Mouse (Mus musculus): ENCODE results near the gene Hand1. TPM values are rescaled to one million over a fixed set of nuclear protein-coding genes. Genes with fewer than 3 reads are reported as not detected.
A peak's percentile ranks its signal among the peaks of the same experiment; 100 is the strongest.

Gene Hand1
- total and polyA plus RNA-seq, 2 experiments from 2014 or later = 2.7 TPM; not detected in 1

GRCm38 (mm10) chr11:57787913-57788312, 44.7 kb downstream of the Hand1 start:
- no peak overlapping the region for H3K9ac ChIP-seq (replicated peaks; ENCODE audit: low read depth, low read length)
- ATAC-seq (ENCODE audit: insufficient read depth, low read depth) (no peak), DNase-seq (ENCODE audit: low spot score) (no peak)
- H3K4me3 ChIP-seq (ENCODE audit: low read depth, low read length) = no peak overlapping the region
- H3K9me3 ChIP-seq (replicated peaks; ENCODE audit: control insufficient read depth, low read length) = no peaks in the 10 kb centered on the region
- no peak overlapping the region for H3K4me2 ChIP-seq (ENCODE audit: low read depth, low read length)
- 35% methylated on average over 3 of the region's 3 CpGs for WGBS
- H3K4me1 ChIP-seq (ENCODE audit: control insufficient read depth, insufficient read depth) = no peaks in the 10 kb centered on the region
- no peak overlapping the region for H3K27ac ChIP-seq (ENCODE audit: low read depth)
- TF ChIP-seq EP300 (IDR thresholded peaks at IDR 0.05; ENCODE audit: low read depth) (no peak), CTCF (IDR thresholded peaks at IDR 0.05; ENCODE audit: low read depth) (peak; percentile 65)
- no peaks in the 10 kb centered on the region for H3K36me3 ChIP-seq (replicated peaks; ENCODE audit: control insufficient read depth, insufficient read depth, low read length)
- H3K27me3 ChIP-seq (ENCODE audit: control insufficient read depth, insufficient read depth, low read length) = no peaks in the 10 kb centered on the region

- WGBS = 46% methylated on average over 18 of the region's 18 CpGs
- Histone ChIP-seq H3K36me3 (replicated peaks; ENCODE audit: control insufficient read depth, insufficient read depth, low read length) (no peaks in the 10 kb centered on the region), H3K4me1 (ENCODE audit: control insufficient read depth, insufficient read depth) (no peaks in the 10 kb centered on the region), H3K9ac (replicated peaks; ENCODE audit: low read depth, low read length) (no peak overlapping the region), H3K27ac (ENCODE audit: low read depth) (no peak overlapping the region), H3K27me3 (ENCODE audit: control insufficient read depth, insufficient read depth, low read length) (no peaks in the 10 kb centered on the region), H3K4me2 (ENCODE audit: low read depth, low read length) (no peak overlapping the region), H3K4me3 (ENCODE audit: low read depth, low read length) (no peak overlapping the region), H3K9me3 (replicated peaks; ENCODE audit: control insufficient read depth, low read length) (no peaks in the 10 kb centered on the region)
- no peak for TF ChIP-seq EP300 (IDR thresholded peaks at IDR 0.05; ENCODE audit: low read depth)
- 0 out of 2 replicates have a peak, but pooled peaks have one; percentile 5 for TF ChIP-seq CTCF (IDR thresholded peaks at IDR 0.05; ENCODE audit: low read depth)
- ATAC-seq (ENCODE audit: insufficient read depth, low read depth) = no peak
- DNase-seq (ENCODE audit: low spot score) = no peak
Measured at GRCm38 (mm10) chr11:57786616-57787418, 45.8 kb downstream of the Hand1 start.

- Histone ChIP-seq H3K27ac (ENCODE audit: low read depth) (no peak overlapping the region), H3K4me1 (ENCODE audit: control insufficient read depth, insufficient read depth) (no peaks in the 10 kb centered on the region), H3K4me3 (ENCODE audit: low read depth, low read length) (no peak overlapping the region), H3K27me3 (ENCODE audit: control insufficient read depth, insufficient read depth, low read length) (no peaks in the 10 kb centered on the region), H3K9ac (replicated peaks; ENCODE audit: low read depth, low read length) (no peak overlapping the region), H3K9me3 (replicated peaks; ENCODE audit: control insufficient read depth, low read length) (no peaks in the 10 kb centered on the region), H3K4me2 (ENCODE audit: low read depth, low read length) (no peak overlapping the region), H3K36me3 (replicated peaks; ENCODE audit: control insufficient read depth, insufficient read depth, low read length) (no peaks in the 10 kb centered on the region)
- TF ChIP-seq EP300 (IDR thresholded peaks at IDR 0.05; ENCODE audit: low read depth) (no peak), CTCF (IDR thresholded peaks at IDR 0.05; ENCODE audit: low read depth) (no peak)
- 87% methylated on average over 14 of the region's 14 CpGs for WGBS
- no peak for DNase-seq (ENCODE audit: low spot score)
- no peak for ATAC-seq (ENCODE audit: insufficient read depth, low read depth)
Measured at GRCm38 (mm10) chr11:57779824-57780223, 52.8 kb downstream of the Hand1 start.

Other genes starting within 250 kb of the Hand1 start
- 3.4 and 10.4 TPM in 2 replicates for gene Galnt10, start 187.4 kb downstream of the Hand1 start, total RNA-seq (2014; rRNA removed; ENCODE audit: low replicate concordance)
- gene Galnt10, start 187.4 kb downstream of the Hand1 start, polyA plus RNA-seq (2015; fragmentation: Nextera tagmentation; extraction: Ambion mirVana) = 4.2 and 4.3 TPM in 2 replicates
- gene Sap30l, start 31.2 kb downstream of the Hand1 start, total RNA-seq (2014; rRNA removed; ENCODE audit: low replicate concordance) = 16.8 and 28.7 TPM in 2 replicates
- 8.2 and 8.3 TPM in 2 replicates for gene Sap30l, start 31.2 kb downstream of the Hand1 start, polyA plus RNA-seq (2015; fragmentation: Nextera tagmentation; extraction: Ambion mirVana)
- 18.2 and 21.8 TPM in 2 replicates for gene Larp1, start 176.2 kb upstream of the Hand1 start, total RNA-seq (2014; rRNA removed; ENCODE audit: low replicate concordance)
- 6.7 and 8.3 TPM in 2 replicates for gene Larp1, start 176.2 kb upstream of the Hand1 start, polyA plus RNA-seq (2015; fragmentation: Nextera tagmentation; extraction: Ambion mirVana)